11 mouse cellular contexts compared by ENCODE assay signal in genomic region chr14:23502236-23502790, GRCm38 (mm10).
DNase-seq lines count a peak whose midpoint lies in the region; ATAC-seq lines count a peak whose summit lies in the region.
"Had no signal": no experiment of that assay in that cellular context is flagged by ENCODE, and none has a peak within 500 bp of the region (broad histone marks: within the 10 kb centered on the region; RNA-seq: fewer than 3 reads in every experiment).

No protein-coding gene starts in this region.

- DNase-seq in left cerebral cortex, adult 18-20 months (ENCODE audit: low spot score in 2 of 2) = peak; percentile 25 to 33
- no peak for DNase-seq in left cerebral cortex, adult 11 months (ENCODE audit: low spot score)
- DNase-seq in brain, adult 2 months (ENCODE audit: low read depth, low spot score) = peak; percentile 59
- peak; percentile 53 for DNase-seq in kidney, postnatal 14 days
- DNase-seq in thymus, postnatal 25 days = no peak
- DNase-seq in adrenal gland, adult (ENCODE audit: inconsistent age in 2 of 2, low spot score in 1 of 2) = no peak
- DNase-seq: adrenal gland, postnatal 25 days; thymus, postnatal 14 days had no signal

- H3K27me3 ChIP-seq in forebrain, embryonic 16.5 days (replicated peaks; ENCODE audit: control insufficient read depth, insufficient read depth, low read length) = no peaks in the 10 kb centered on the region

- no peaks in the 10 kb centered on the region for H3K36me3 ChIP-seq in forebrain, embryonic 16.5 days (ENCODE audit: control insufficient read depth, insufficient read depth)
- H3K36me3 ChIP-seq: hindbrain, embryonic 10.5 days had no signal

- ATAC-seq in forebrain, embryonic 16.5 days = peak; percentile 84
- no peak for ATAC-seq in granulocyte monocyte progenitor cell, adult 5-6 weeks (replicated peaks; ENCODE audit: poor library complexity, severe bottlenecking)

- H3K27ac ChIP-seq in forebrain, embryonic 16.5 days (ENCODE audit: low read length) = no peak overlapping the region
- H3K27ac ChIP-seq: hindbrain, embryonic 10.5 days had no signal

- H3K9ac ChIP-seq in forebrain, embryonic 16.5 days (replicated peaks; ENCODE audit: low read depth, low read length) = no peak overlapping the region

- no peaks in the 10 kb centered on the region for H3K9me3 ChIP-seq in forebrain, embryonic 16.5 days (ENCODE audit: control insufficient read depth, low read length)
- H3K9me3 ChIP-seq: hindbrain, embryonic 10.5 days had no signal

- 20% methylated on average over 8 of the region's 8 CpGs for WGBS in forebrain, embryonic 16.5 days

- no peak overlapping the region for H3K4me3 ChIP-seq in forebrain, embryonic 16.5 days (replicated peaks; ENCODE audit: low read length)
- H3K4me3 ChIP-seq: hindbrain, embryonic 10.5 days had no signal

- H3K4me1 ChIP-seq in forebrain, embryonic 16.5 days (replicated peaks; ENCODE audit: control insufficient read depth, insufficient read depth, low read length) = peaks cover 8% of the 10 kb centered on the region

- no peak overlapping the region for H3K4me2 ChIP-seq in forebrain, embryonic 16.5 days (ENCODE audit: low read length)

Comparison
In these comparisons a context has a peak if more than half of its experiments do, and no peak if none do; other contexts are left out.
1. DNase-seq: peak in left cerebral cortex, adult 18-20 months (2 of 2), brain, adult 2 months (single experiment) and kidney, postnatal 14 days (single experiment); none in left cerebral cortex, adult 11 months (single experiment), thymus, postnatal 25 days (single experiment) and adrenal gland, adult (0 of 2).